Mouse (Mus musculus) cerebral cortex, adult 2 months (tissue): ENCODE results near the gene Cldn12.

Source experiments
- WGBS: fragments of 180-500 bp; shearing (Covaris S2); methylation state at CpG from one replicate; pipeline ENCODE4 v1.1.7; 2018; 5-methylcytosine and 5-hydroxymethylcytosine counted together

Cldn12 gene

DNA sequence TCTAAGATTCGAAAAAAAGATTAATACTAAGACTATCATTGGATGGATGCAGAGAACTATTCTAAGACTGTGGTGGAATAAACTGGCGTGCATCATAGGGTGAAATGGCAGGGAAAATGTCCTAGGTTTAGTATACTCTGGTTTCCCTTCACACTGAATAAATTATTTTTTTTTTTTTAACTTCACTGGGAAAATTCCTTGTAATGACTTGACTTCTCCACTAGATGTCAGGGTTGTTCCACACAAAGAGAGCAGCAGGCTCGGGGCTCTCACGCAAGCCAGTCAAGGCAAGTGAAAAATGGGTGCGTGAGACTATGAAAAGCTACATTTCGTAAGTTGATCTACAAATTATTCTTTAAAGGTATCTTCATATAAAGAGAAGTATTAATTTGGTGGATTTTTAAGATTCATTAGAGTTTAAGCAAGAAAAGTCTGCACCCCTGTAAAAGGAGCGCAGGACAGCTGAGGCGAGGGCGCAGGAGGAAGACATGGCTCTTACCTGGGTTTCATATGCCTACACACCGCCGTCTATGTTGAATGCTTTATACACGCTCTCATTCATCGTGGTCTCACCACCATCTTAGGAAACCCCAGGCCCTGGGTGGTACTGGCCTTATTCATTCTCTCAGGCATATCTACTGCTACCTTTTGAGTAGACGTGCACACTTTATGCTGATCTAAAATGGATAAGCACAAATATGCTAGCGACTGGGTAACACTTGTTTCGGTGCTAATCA lies 20.3 kb downstream of the Cldn12 start:
- 44% methylated on average over 16 of the region's 16 CpGs for WGBS

DNA sequence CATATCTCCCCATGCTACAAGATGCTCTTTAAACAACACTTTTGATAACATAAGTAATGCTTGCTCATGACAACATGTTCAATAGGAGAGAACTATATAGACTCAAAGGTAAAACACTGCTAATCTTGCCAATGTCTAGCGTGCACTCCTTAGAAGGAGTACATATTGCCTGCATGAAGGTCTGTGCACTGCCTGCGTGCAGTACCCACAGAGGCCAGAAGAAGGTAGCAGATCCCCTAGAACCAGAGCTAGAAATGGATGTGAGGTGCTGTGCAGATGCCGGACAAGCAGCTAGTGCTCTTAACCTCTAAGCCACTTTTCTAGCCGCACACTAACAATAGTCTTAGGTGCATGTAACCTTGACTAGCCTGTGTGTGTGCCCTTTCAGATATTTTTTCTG lies 22.6 kb downstream of the Cldn12 start:
- WGBS: 98% methylated on average over 4 of the region's 4 CpGs

DNA sequence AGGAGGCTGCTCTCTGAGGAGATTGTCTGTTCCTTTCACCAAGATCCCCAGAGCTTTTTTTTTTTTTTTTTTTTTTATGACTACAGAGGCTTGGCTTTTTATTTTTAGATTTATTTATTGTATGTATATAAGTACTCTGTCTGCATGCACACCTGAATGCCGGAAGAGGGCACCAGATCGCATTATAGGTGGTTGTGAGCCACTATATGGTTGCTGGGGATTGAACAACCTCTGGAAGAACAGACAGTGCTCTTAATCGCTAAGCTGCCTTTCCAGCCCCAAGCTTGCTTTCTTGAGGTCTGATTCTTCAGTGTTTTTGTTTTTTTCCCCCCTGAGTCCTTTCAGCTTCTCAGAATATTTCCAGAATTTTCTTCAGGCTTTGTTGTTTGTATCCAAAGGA lies 28.7 kb downstream of the Cldn12 start:
- 69% methylated on average over 3 of the region's 3 CpGs for WGBS

DNA sequence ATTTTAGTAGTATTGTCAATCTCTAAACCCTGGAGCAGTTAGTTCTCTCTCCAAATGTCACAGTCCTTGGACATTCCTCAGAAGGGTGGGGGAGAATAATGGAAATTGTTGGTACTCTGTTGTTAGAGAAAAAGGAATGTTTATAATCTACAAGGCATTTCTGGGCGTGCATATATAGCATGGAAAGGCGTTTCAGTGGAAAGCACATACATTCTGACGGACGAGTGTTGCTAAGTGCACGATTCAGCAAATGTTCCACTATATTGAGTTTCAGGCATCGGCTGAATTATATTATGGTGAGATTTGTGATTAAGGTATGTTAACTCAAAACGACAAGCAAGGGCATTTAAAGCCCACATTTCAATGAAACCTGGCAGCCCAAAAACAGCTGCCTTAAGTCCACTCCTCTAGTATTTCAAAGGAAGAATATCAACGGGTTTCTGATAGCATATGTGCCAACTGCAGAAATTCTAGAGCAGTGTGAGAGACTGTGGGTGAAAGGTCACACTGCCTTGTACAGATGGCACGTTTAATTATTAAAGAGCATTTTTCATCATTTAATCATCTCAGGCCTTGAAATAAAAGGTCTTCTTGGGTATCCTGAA lies 31.4 kb downstream of the Cldn12 start:
- WGBS: 75% methylated on average over 9 of the region's 9 CpGs

DNA sequence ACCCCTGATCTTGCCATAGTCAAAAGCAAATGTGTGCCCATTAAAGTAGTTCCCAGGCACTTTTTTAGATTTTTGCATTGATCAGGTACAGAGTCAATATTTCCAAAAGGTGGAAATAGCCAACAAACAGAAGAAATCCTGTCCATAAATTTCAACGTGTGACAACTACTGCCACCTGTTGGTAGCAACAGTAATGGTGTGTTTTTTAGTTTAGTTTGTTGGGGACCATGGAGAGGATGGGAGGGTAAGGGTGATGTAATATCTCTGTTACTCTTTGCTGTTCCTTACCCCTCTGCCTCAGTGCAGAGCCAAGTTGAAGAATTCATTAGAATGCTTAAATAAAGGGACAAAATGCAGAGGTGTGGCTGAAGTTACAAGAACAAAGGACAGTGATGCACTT lies 33.1 kb downstream of the Cldn12 start:
- 6% methylated on average over 1 of the region's 1 CpGs for WGBS

DNA sequence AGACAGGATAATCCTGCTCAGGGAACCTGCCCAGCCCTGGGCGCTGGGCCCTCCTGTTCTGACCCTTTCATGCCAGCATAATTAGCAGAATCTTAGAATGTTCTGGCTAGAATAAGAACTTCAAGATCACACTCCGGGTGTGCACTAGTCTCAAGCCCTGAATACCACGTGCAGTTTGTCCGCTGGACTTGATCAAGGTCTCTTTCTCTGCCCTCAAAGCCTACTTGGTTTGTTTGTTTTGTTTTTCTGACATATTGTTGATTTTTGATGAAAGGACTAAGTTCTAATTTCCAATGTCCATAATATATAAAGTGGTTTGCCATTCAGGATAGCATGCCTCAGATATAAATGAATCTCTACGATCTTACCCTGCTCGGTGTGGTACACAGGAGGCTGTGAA lies 35.7 kb downstream of the Cldn12 start, which contains the start of gene 1700015F17Rik:
Gene 1700015F17Rik, minus strand, starts transcription at position 101 of the 400 bp plus-strand sequence.
- WGBS: 90% methylated on average over 6 of the region's 6 CpGs

DNA sequence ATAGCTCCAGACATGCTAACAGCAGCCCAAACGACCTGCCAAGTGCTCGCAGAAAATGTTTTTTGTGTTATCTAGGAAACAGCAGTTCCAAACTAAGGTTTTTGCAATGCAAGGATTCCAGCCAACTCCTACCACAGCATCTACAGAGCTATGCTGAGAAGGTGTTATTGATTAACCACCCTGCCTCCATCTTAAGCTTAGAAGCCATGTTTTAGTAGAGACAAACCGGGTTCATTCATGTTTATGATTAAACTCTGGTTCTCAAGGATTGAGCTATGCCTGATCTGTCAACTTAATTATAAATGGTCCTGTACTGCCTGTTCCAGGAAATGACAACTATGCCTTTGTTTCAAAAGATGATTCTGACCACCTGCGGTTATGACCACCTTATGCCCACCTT lies 38.6 kb downstream of the Cldn12 start:
- WGBS: 86% methylated on average over 4 of the region's 4 CpGs

DNA sequence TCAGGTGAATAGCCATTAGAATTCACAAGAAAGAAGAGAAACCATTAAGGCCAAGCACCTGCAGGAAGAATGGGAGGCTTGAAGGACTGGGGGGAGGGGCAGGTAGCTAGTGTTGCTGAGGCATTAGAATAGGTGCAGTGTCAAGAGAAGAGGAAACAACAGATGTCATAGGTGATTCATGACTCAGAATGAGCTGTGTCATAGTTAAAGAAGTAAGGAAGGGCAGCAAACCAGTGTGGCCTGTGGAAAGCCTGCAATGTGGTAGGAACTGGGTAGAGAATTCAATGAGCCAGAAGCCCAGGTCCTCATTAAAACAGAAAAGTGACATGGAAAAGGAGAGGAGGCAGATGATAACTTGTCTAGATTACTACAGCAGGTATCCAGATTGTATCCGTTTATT lies 49.5 kb downstream of the Cldn12 start:
- 90% methylated on average over 1 of the region's 1 CpGs for WGBS
